Mouse (Mus musculus) bone marrow, adult 2 months (tissue): Measurements from ENCODE around the gene Syn1.

Experiments used
- CTCF ChIP-seq: fragments of 200-500 bp; IDR thresholded peaks from 2 replicates; pipeline ENCODE4 v1.5.1; 2011; ENCODE audit warnings: low read length, control low read depth; ENCODE audit not compliant: control insufficient read depth, insufficient read depth
- POLR2A ChIP-seq: fragments of 200-500 bp; IDR thresholded peaks from 2 replicates; pipeline ENCODE4 v1.6.1; 2011; ENCODE audit warnings: low read depth, mild to moderate bottlenecking, control low read depth, low read length, borderline replicate concordance; ENCODE audit not compliant: control insufficient read depth

GRCm38 (mm10) chrX:20920249-20920843, 458 bp downstream of the Syn1 start:
- TF ChIP-seq POLR2A (no peak), CTCF (no peak)
